Mouse (Mus musculus) ES-E14 (cell line): Measurements from ENCODE around the gene Sgta. TPM values are rescaled to one million over a fixed set of nuclear protein-coding genes. Genes with fewer than 3 reads are reported as not detected.
A peak's percentile ranks its signal among the peaks of the same experiment; 100 is the strongest.

Experiments used
- DNase-seq: peaks from one replicate; pipeline ENCODE4 v3.0.0-alpha.2; 2013; ENCODE audit warnings: low read depth, low spot score
- H3K27ac ChIP-seq: 2 replicates; pipeline ENCODE4 v1.5.1; 2012; ENCODE audit warnings: low read depth, mild to moderate bottlenecking, low read length, moderate library complexity, mixed read lengths; ENCODE audit not compliant: poor library complexity, insufficient read depth, severe bottlenecking
- H3K36me3 ChIP-seq: 2 replicates; pipeline ENCODE4 v1.6.1; 2012; ENCODE audit warnings: mild to moderate bottlenecking, low read length, moderate library complexity, mixed read lengths; ENCODE audit not compliant: control insufficient read depth, poor library complexity, insufficient read depth, severe bottlenecking
- H3K4me1 ChIP-seq, 2 experiments: fragments of 150-350 bp in 1 of 2; sonication (generic) in 1 of 2; 2 replicates each; pipeline ENCODE4 v1.6.1; 2012; ENCODE audit warnings: low read length in 2 of 2, mild to moderate bottlenecking in 1 of 2, mixed read lengths in 1 of 2; ENCODE audit not compliant: control insufficient read depth in 2 of 2, insufficient read depth in 2 of 2, poor library complexity in 1 of 2
- H3K4me3 ChIP-seq, 2 experiments: fragments of 150-350 bp in 1 of 2; sonication (generic) in 1 of 2; 2 replicates each; pipeline ENCODE4 v1.5.1; 2012; ENCODE audit warnings: low read length in 2 of 2, low read depth in 1 of 2, mild to moderate bottlenecking in 1 of 2, mixed read lengths in 1 of 2; ENCODE audit not compliant: insufficient read depth in 1 of 2, poor library complexity in 1 of 2, severe bottlenecking in 1 of 2
- H3K9ac ChIP-seq: 2 replicates; pipeline ENCODE4 v1.6.1; 2012; ENCODE audit warnings: low read depth, mild to moderate bottlenecking, low read length, mixed read lengths; ENCODE audit not compliant: poor library complexity, insufficient read depth, severe bottlenecking
- H3K9me3 ChIP-seq: fragments of 150-350 bp; sonication (generic); 2 replicates; pipeline ENCODE4 v1.6.1; 2012; ENCODE audit warnings: low read depth, mild to moderate bottlenecking, low read length; ENCODE audit not compliant: control insufficient read depth, insufficient read depth
- CHD2 ChIP-seq: IDR thresholded peaks from 2 replicates; pipeline ENCODE4 v1.6.1; 2014; ENCODE audit warnings: mild to moderate bottlenecking, low read depth, low read length, inconsistent platforms
- HCFC1 ChIP-seq: IDR thresholded peaks from 2 replicates; pipeline ENCODE4 v1.6.1; 2012; ENCODE audit warnings: low read length, inconsistent platforms, borderline replicate concordance; ENCODE audit not compliant: insufficient read depth
- MAFK ChIP-seq: IDR thresholded peaks from 2 replicates; pipeline ENCODE4 v1.6.1; 2014; ENCODE audit warnings: mild to moderate bottlenecking, low read depth, low read length, inconsistent platforms; ENCODE audit not compliant: insufficient read depth
- ZC3H11A ChIP-seq: IDR thresholded peaks from 2 replicates; pipeline ENCODE4 v1.6.1; 2012; ENCODE audit warnings: low read depth, mild to moderate bottlenecking, inconsistent platforms, low read length, borderline replicate concordance
- ZNF384 ChIP-seq: IDR thresholded peaks from 2 replicates; pipeline ENCODE4 v1.6.1; 2012; ENCODE audit warnings: low read depth, low read length, inconsistent platforms
- in situ Hi-C, 2 experiments: fragments of 600-800 bp; cut with MboI; formaldehyde crosslinking; loops; one replicate each; pipeline ENCODE4 v1.15.1; 2025; ENCODE audit warnings: low sequenced_read_pairs in 2 of 2, inconsistent platforms in 1 of 2; ENCODE audit not compliant: unreplicated experiment in 2 of 2
- total RNA-seq: library from RNA; depleted of rRNA; stranded (reverse); fragments of 300-350 nt; gene quantifications from 2 replicates; pipeline ENCODE4 v1.2.3, GENCODE M21; 2012

Sgta gene
- total RNA-seq, 1 experiment = 116 TPM

DNA sequence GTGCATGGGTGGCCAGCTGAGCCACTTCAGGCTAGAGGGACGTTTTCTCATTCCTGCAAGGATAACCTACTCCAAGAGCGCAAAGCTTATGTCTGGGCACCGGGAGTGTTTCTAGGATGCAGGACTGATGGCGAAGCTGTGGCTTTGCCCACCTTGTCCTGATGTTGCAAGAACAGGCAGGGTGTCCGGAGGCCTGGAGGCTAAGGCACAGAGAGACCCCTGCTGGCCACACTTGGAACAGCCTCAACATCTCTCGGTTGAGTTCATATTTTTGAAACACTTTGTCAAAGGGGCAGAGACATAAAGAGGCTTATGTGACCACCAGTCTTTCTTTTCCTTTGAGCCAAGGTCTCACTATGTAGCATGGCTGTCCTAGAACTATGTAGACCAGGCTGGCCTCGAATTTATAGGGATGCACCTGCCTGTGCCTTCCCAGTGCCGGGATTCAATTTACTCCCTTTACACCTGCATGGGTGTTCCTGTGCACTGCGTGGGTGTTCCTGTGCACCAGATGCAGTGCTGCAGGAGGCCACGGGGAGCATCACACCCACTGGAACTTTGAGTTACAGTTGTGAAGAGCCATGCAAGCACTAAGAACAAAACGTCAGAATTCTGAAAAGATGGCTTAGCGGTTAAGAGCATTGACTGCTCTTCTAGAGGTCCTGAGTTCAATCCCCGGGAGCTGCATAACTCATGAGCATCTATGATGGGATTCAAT is 18.4 kb downstream of the Sgta start:
- peaks cover 28% of the 10 kb centered on the region for H3K36me3 ChIP-seq
- H3K27ac ChIP-seq = no peak overlapping the region
- in situ Hi-C loops = no loop called here
- no peaks in the 10 kb centered on the region for H3K9me3 ChIP-seq
- H3K4me1 ChIP-seq = no peaks in the 10 kb centered on the region
- H3K9ac ChIP-seq = no peak overlapping the region
- no peak overlapping the region for H3K4me3 ChIP-seq
- peak; percentile 62 for DNase-seq
- TF ChIP-seq HCFC1 (no peak), MAFK (no peak), CHD2 (no peak), ZNF384 (no peak), ZC3H11A (no peak)

DNA sequence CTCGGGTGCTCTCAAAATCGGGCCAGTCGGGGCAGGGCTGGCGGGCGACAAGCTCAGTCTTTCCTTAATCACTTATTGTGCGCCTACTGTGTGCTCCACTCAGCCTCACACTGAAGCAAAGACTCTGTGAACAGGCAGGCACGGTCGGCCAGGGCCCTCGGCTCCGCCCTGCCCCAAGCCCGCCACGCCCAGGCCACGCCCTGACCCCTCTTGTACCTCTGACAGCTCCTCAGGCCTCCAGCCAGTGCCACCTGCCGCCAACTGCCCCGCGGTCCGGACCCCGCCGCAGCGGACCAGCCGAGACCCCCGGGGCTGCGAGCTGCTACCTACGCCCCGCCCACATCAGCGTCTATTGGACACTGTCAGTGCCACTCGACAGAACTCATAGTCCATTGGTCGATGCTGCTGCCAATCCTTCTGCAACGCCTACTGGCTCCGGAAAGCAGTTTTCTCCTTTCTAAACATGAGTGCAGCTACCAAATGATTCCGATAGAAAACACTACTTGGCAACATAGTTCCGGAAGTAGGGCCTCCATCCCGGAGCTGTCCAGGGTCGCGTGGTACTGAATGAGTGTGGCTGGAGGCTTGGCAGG is 22.9 kb downstream of the Sgta start, which contains the start of gene Slc39a3:
Gene Slc39a3, minus strand, starts transcription at position 439 of the 593 bp plus-strand sequence.
- Histone ChIP-seq H3K4me1 (no peaks in the 10 kb centered on the region), H3K4me3 (peak within 1 kb of the TSS; percentile 71 to 72), H3K9ac (peak within 1 kb of the TSS; percentile 75), H3K27ac (no peak within 1 kb of the TSS), H3K9me3 (no peaks in the 10 kb centered on the region), H3K36me3 (no peaks in the 10 kb centered on the region)
- peak; percentile 100 for DNase-seq
- TF ChIP-seq ZNF384 (no peak), ZC3H11A (0 out of 2 replicates have a peak, but pooled peaks have one; percentile 6), MAFK (no peak), CHD2 (peak; percentile 98), HCFC1 (peak; percentile 87)
- in situ Hi-C loops = no loop called here

GRCm38 (mm10) chr10:81036251-81036650 is 23.7 kb downstream of the Sgta start:
- in situ Hi-C loops = no loop called here
- H3K9me3 ChIP-seq = no peaks in the 10 kb centered on the region
- H3K9ac ChIP-seq = no peak overlapping the region
- no peaks in the 10 kb centered on the region; a peak in 1 of 4 replicates for H3K4me1 ChIP-seq
- DNase-seq = no peak
- no peaks in the 10 kb centered on the region for H3K36me3 ChIP-seq
- no peak overlapping the region for H3K4me3 ChIP-seq
- H3K27ac ChIP-seq = no peak overlapping the region
- TF ChIP-seq HCFC1 (no peak), MAFK (no peak), ZC3H11A (no peak), ZNF384 (no peak), CHD2 (no peak)

DNA sequence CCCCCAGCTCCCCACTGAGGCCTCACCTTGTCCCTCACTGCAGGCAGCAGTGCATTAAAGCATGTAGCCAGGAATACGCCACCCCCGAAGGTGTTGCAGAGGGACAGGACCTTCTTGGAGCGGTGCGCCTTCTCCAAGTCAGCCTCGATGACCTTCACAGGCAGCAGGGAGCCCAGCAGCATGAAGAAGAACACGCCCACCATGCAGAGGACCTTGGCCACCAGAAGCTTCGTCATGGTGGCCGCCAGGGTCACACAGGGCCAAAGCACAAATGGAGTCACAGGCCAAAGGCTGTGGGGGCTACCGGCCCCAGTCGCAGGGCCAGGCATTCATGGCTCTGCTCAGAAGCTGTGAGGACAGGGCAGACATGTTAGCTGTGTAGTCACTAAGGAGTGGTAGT is 26.4 kb downstream of the Sgta start:
- no peak overlapping the region for H3K27ac ChIP-seq
- in situ Hi-C loops = no loop called here
- H3K9ac ChIP-seq = no peak overlapping the region
- H3K4me3 ChIP-seq = no peak overlapping the region
- TF ChIP-seq CHD2 (no peak), MAFK (no peak), HCFC1 (no peak), ZC3H11A (no peak), ZNF384 (no peak)
- H3K9me3 ChIP-seq = no peaks in the 10 kb centered on the region
- DNase-seq = no peak
- H3K36me3 ChIP-seq = no peaks in the 10 kb centered on the region
- peaks cover 0 to 2% of the 10 kb centered on the region in 2 experiments; a peak in 1 of 4 replicates for H3K4me1 ChIP-seq
